Mouse (Mus musculus): ENCODE data around the gene Lce3a.

Lce3a gene

GRCm38 (mm10) chr3:92926130-92926529 is at the start of gene Lce3a:
TSS of gene Lce3a (minus strand) at chr3:92926230.
- in situ Hi-C loops (cut with MboI; ENCODE audit: unreplicated experiment in 2 of 2): no loop called here

- in situ Hi-C loops (cut with MboI; ENCODE audit: unreplicated experiment in 2 of 2): no loop called here
Measured at GRCm38 (mm10) chr3:92966761-92967160, 40.7 kb upstream of the Lce3a start, which contains the start of gene Lce3e. TSS of gene Lce3e (plus strand) at chr3:92967061.

GRCm38 (mm10) chr3:92957090-92957489 is 31.1 kb upstream of the Lce3a start, which contains the start of gene Lce3d:
TSS of gene Lce3d (plus strand) at chr3:92957390.
- in situ Hi-C loops (cut with MboI; ENCODE audit: unreplicated experiment in 2 of 2): no loop called here

- in situ Hi-C loops (cut with MboI; ENCODE audit: unreplicated experiment in 2 of 2): no loop called here
Measured at GRCm38 (mm10) chr3:92944186-92944585, 18.2 kb upstream of the Lce3a start, which contains the start of gene Lce3c. TSS of gene Lce3c (plus strand) at chr3:92944486.

GRCm38 (mm10) chr3:92932679-92933078 is 6.6 kb upstream of the Lce3a start, which contains the start of gene Lce3b:
TSS of gene Lce3b (plus strand) at chr3:92932979.
- in situ Hi-C loops (cut with MboI; ENCODE audit: unreplicated experiment in 2 of 2): no loop called here

GRCm38 (mm10) chr3:92920364-92920763 is 5.7 kb downstream of the Lce3a start:
- in situ Hi-C loops (cut with MboI; ENCODE audit: unreplicated experiment in 2 of 2): loop anchor here in 1 of 2 experiments (25.0 kb wide), 1 partner anchor 567 kb away; no protein-coding TSS in a partner anchor

GRCm38 (mm10) chr3:92907571-92907970 is 18.5 kb downstream of the Lce3a start:
- in situ Hi-C loops (cut with MboI; ENCODE audit: unreplicated experiment in 2 of 2): loop anchor here in 1 of 2 experiments (25.0 kb wide), 1 partner anchor 580 kb away; no protein-coding TSS in a partner anchor

GRCm38 (mm10) chr3:92905182-92905581 is 20.8 kb downstream of the Lce3a start:
- in situ Hi-C loops (cut with MboI; ENCODE audit: unreplicated experiment in 2 of 2): loop anchor here in 1 of 2 experiments (25.0 kb wide), 1 partner anchor 582 kb away; no protein-coding TSS in a partner anchor

GRCm38 (mm10) chr3:92903640-92904039 is 22.4 kb downstream of the Lce3a start:
- in situ Hi-C loops (cut with MboI; ENCODE audit: unreplicated experiment in 2 of 2): loop anchor here in 1 of 2 experiments (25.0 kb wide), 1 partner anchor 584 kb away; no protein-coding TSS in a partner anchor

- in situ Hi-C loops (cut with MboI; ENCODE audit: unreplicated experiment in 2 of 2): loop anchor here in 1 of 2 experiments (25.0 kb wide), 1 partner anchor 584 kb away; no protein-coding TSS in a partner anchor
Measured at GRCm38 (mm10) chr3:92902992-92903391, 23.0 kb downstream of the Lce3a start.

- in situ Hi-C loops (cut with MboI; ENCODE audit: unreplicated experiment in 2 of 2): no loop called here
Measured at GRCm38 (mm10) chr3:92894489-92894888, 31.5 kb downstream of the Lce3a start.

GRCm38 (mm10) chr3:92894063-92894462 is 32.0 kb downstream of the Lce3a start:
- in situ Hi-C loops (cut with MboI; ENCODE audit: unreplicated experiment in 2 of 2): no loop called here
